Mouse (Mus musculus) forebrain, embryonic 14.5 days (tissue): Measurements from ENCODE around the gene Orc2. TPM values are rescaled to one million over a fixed set of nuclear protein-coding genes. Genes with fewer than 3 reads are reported as not detected.

Source experiments
- ATAC-seq: fragments of 200-750 bp; cut with Nextera tagmentation; 2 replicates; pipeline ENCODE4 v1.8.0; 2017; ENCODE audit warnings: mild to moderate bottlenecking, moderate library complexity
- DNase-seq: peaks from one replicate; pipeline ENCODE4 v3.0.0-alpha.2; 2015; ENCODE audit warnings: low spot score
- H3K27ac ChIP-seq: fragments of 300-500 bp; sonication (generic); 2 replicates; pipeline ENCODE4 v1.5.1; 2014; ENCODE audit warnings: low read depth, mild to moderate bottlenecking, control low read depth, low read length, moderate library complexity
- H3K27me3 ChIP-seq: fragments of 300-500 bp; sonication (generic); replicated peaks from 2 replicates; pipeline ENCODE4 v1.6.1; 2014; ENCODE audit warnings: low read length, control low read depth, mixed read lengths; ENCODE audit not compliant: control insufficient read depth, insufficient read depth
- H3K36me3 ChIP-seq: fragments of 300-500 bp; sonication (generic); 2 replicates; pipeline ENCODE4 v1.6.1; 2014; ENCODE audit warnings: low read length, control low read depth; ENCODE audit not compliant: control insufficient read depth, insufficient read depth
- H3K4me1 ChIP-seq: fragments of 300-500 bp; sonication (generic); 2 replicates; pipeline ENCODE4 v1.6.1; 2014; ENCODE audit warnings: antibody characterized with exemption, low read length, control low read depth; ENCODE audit not compliant: control insufficient read depth, insufficient read depth
- H3K4me2 ChIP-seq: fragments of 300-500 bp; sonication (generic); 2 replicates; pipeline ENCODE4 v1.6.1; 2014; ENCODE audit warnings: mild to moderate bottlenecking, control low read depth, low read length
- H3K4me3 ChIP-seq: fragments of 300-500 bp; sonication (generic); 2 replicates; pipeline ENCODE4 v1.5.1; 2014; ENCODE audit warnings: low read depth, low read length, control low read depth
- H3K9ac ChIP-seq: fragments of 300-500 bp; sonication (generic); 2 replicates; pipeline ENCODE4 v1.6.1; 2014; ENCODE audit warnings: mild to moderate bottlenecking, low read length, control low read depth, moderate library complexity
- H3K9me3 ChIP-seq: fragments of 300-500 bp; sonication (generic); replicated peaks from 2 replicates; pipeline ENCODE4 v1.6.1; 2016; ENCODE audit warnings: low read length, control low read depth, mixed read lengths; ENCODE audit not compliant: control insufficient read depth
- WGBS: fragments of 180-500 bp; shearing (Covaris S2); extraction: QIAGEN DNeasy Blood & Tissue Kit; methylation state at CpG from one replicate; pipeline ENCODE4 v1.1.7; 2014; 5-methylcytosine and 5-hydroxymethylcytosine counted together
- polyA plus RNA-seq: library from polyadenylated mRNA; unstranded; fragments of >200 nt; fragmentation: Nextera tagmentation; extraction: Ambion mirVana; gene quantifications from 2 replicates; pipeline ENCODE4 v1.2.1, GENCODE M21; 2014

Gene Orc2
- polyA plus RNA-seq, 1 experiment from 2014 or later, result 28.4 TPM

DNA sequence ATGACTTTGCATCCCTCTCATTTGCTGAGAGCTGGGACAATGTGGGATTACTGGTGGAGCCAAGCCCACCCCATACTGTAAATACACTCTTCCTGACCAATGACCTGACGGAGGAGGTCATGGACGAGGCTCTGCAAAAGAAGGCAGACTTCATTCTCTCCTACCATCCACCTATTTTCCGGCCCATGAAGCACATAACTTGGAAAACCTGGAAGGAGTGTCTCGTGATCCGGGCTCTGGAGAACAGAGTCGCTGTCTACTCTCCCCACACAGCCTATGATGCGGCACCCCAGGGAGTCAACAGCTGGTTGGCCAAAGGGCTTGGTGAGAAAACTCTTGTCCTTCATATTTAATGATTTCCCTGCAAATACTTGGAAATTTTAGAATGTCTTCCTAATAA is 57.1 kb downstream of the Orc2 start:
- no peak overlapping the region for H3K4me3 ChIP-seq
- no peaks in the 10 kb centered on the region for H3K9me3 ChIP-seq
- H3K4me2 ChIP-seq, result no peak overlapping the region
- DNase-seq, result no peak
- ATAC-seq, result no peak
- WGBS, result 96% methylated on average over 7 of the region's 7 CpGs
- H3K9ac ChIP-seq, result no peak overlapping the region
- peaks cover 13% of the 10 kb centered on the region for H3K4me1 ChIP-seq
- peaks cover 34% of the 10 kb centered on the region for H3K36me3 ChIP-seq
- no peak overlapping the region for H3K27ac ChIP-seq
- no peaks in the 10 kb centered on the region for H3K27me3 ChIP-seq

DNA sequence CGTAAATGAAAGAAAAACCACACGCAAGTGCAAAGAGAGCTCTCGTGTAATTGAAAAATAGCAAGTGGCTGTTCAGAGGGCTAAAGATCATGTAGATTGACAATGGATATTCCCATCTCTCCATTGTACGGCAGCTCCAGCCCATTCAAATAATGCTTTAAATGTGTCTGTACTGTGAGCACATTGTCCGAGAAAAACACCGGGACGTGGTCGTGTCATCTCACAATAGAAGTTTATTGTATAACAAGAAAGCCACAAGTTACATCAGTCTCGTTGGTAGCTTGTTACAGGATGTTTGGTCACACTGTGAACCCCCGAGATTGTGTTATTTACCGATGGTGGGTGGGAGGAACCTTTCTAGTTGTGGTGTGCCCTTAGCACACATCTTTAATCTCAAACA is 59.0 kb downstream of the Orc2 start:
- Histone ChIP-seq H3K9ac (peak overlapping the region; percentile 79), H3K4me1 (peaks cover 13% of the 10 kb centered on the region), H3K36me3 (peaks cover 32% of the 10 kb centered on the region), H3K27me3 (no peaks in the 10 kb centered on the region), H3K4me2 (peak overlapping the region; percentile 80), H3K4me3 (peak overlapping the region; percentile 60), H3K27ac (peak overlapping the region; percentile 88), H3K9me3 (no peaks in the 10 kb centered on the region)
- ATAC-seq (peak; percentile 10), DNase-seq (peak; percentile 12)
- 5% methylated on average over 11 of the region's 11 CpGs for WGBS

DNA sequence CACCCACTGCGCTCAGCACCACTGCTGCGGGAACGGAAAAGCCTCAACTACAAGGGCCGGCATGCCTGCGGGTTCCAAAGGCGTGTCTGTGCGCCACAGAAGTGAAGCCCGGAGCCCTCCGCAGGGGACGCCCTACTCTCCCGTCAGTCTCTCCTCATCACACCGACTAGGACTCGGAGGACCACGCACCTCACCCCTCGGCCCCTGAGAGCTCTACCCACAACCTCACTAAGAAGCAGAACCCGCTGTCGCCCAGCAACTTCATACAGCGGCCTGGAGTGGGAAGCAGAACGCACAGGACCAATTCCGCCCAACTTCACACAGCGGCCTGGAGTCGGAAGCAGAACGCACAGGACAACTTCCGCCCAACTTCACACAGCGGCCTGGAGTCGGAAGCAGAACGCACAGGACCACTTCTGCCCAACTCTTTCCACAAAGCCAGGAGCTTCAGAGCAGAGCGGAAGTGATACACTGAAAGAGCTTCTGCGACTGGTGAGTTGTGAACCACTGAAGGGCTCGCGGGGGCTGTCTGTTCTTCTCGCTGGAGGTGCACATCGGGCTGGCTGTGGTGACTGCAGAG is 59.7 kb downstream of the Orc2 start, which contains the start of the genes Nif3l1 and Ppil3:
Gene Nif3l1 (plus strand): TSS at position 9 of the 580 bp plus-strand sequence.
Gene Ppil3 (minus strand): TSS at position 344 of the 580 bp plus-strand sequence.
- WGBS, result under 1% methylated on average over 33 of the region's 33 CpGs
- ATAC-seq, result peak; percentile 97
- H3K27me3 ChIP-seq, result no peaks in the 10 kb centered on the region

DNA sequence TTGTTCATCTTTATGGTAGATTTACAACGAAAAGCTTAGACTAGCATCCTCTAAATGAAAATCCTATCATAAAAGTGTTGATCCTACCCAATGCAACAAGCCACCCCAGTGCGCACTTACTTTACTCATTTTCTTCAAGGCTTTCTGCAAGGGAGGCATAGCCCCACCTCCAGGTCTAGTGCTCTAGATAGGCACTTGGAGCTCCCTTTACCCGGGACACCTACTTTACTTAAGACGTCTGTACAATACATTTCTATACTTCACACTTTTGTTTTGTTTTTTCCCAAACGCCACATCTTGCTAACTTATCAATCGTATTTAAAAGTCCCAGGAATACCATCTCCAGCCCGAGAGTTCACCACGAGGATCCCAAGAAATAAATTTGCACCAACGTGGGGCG is 60.2 kb downstream of the Orc2 start:
- no peak for ATAC-seq
- peak overlapping the region; percentile 79 for H3K9ac ChIP-seq

More for the DNA sequence above, 59.7 kb downstream of the Orc2 start, which contains the start of the genes Nif3l1 and Ppil3:
- peak within 1 kb of the TSS; percentile 60 for H3K4me3 ChIP-seq
- peak within 1 kb of the TSS; percentile 79 for H3K9ac ChIP-seq
- peaks cover 13% of the 10 kb centered on the region for H3K4me1 ChIP-seq
- H3K4me2 ChIP-seq, result peak within 1 kb of the TSS; percentile 80
- DNase-seq, result peak; percentile 95
- peak within 1 kb of the TSS; percentile 88 for H3K27ac ChIP-seq
- no peaks in the 10 kb centered on the region for H3K9me3 ChIP-seq
- H3K36me3 ChIP-seq, result peaks cover 29% of the 10 kb centered on the region

DNA sequence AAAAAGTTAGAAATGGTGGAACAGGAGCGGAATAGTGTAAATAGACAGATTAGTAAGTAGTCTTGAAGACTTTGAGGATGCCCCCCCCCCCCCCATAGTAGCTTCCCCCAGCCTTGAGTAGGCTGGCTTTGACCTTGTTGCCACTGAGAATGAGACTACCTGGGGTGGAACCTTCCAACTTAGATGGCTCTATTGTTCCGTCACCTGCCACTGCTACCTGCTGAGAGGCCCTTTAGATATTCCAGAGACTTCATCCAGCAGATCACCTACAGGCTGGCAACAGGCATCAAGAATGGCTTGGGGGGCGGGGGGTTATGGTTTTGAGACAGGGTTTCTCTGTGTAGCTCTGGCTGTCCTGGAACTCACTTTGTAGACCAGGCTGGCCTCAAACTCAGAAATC is 80.4 kb downstream of the Orc2 start:
- no peak overlapping the region for H3K27ac ChIP-seq
- no peak overlapping the region for H3K4me3 ChIP-seq
- H3K36me3 ChIP-seq, result peaks cover 17% of the 10 kb centered on the region
- 78% methylated on average over 3 of the region's 3 CpGs for WGBS
- ATAC-seq (no peak), DNase-seq (no peak)
- no peak overlapping the region; the same call in 1 of the 2 replicates for H3K4me2 ChIP-seq
- peaks cover 12% of the 10 kb centered on the region for H3K4me1 ChIP-seq
- H3K9me3 ChIP-seq, result no peaks in the 10 kb centered on the region
- no peaks in the 10 kb centered on the region for H3K27me3 ChIP-seq
- no peak overlapping the region for H3K9ac ChIP-seq

More for the DNA sequence above, 60.2 kb downstream of the Orc2 start:
- H3K9me3 ChIP-seq, result no peaks in the 10 kb centered on the region
- no peak for DNase-seq
- H3K4me3 ChIP-seq, result peak overlapping the region; percentile 60
- H3K4me2 ChIP-seq, result peak overlapping the region; percentile 80
- H3K4me1 ChIP-seq, result peaks cover 13% of the 10 kb centered on the region
- H3K27me3 ChIP-seq, result no peaks in the 10 kb centered on the region
- 10% methylated on average over 10 of the region's 10 CpGs for WGBS
- peak overlapping the region; percentile 88 for H3K27ac ChIP-seq
- peaks cover 33% of the 10 kb centered on the region for H3K36me3 ChIP-seq

DNA sequence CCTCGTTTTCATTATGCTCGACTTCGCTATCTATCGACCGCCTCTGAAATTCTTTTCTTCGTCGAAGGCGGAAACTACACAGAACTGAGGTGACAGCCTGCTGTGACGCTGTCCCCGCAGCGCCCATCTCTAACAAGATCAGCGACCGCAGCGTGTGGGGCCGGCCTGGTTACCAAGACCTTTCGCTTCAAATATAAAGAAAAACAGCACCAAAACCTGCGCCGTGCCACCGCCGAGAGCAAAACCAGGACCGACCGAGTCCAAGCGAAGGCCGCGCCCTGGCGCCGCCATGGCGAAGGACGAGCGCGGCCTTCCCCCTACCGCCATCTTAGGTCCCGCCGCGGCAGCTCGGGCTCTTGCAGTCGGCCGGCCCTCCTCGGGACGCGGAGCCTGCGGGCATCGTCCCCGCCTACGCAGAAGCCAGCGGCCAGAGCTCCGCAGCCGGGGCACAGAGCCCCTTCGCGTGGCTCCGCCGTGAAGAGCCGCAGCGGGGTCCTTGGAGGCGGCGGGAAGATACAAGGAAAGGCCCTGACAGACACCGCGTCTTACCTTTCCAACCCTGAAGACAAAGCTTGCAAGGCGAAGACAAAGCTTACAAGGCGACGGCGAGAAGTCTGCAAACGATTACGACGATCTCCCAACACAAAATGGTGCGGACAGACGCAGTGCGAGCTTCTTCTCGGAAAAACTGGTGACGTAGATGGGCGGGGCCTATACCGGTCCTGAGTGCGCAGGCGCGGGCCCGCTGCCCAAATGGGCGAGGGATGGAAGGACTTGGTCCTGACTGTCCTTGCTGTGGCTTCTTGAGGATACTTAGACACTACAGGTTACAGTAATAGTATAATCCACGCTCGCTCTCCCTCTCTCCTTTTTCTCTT is 81.3 kb downstream of the Orc2 start, which contains the start of gene Clk1:
Gene Clk1 (minus strand): TSS at position 696 of the 878 bp plus-strand sequence.
- ATAC-seq, result peak; percentile 94
- Histone ChIP-seq H3K4me3 (peak within 1 kb of the TSS; percentile 100), H3K27me3 (no peaks in the 10 kb centered on the region), H3K9ac (peak within 1 kb of the TSS; percentile 99), H3K4me1 (peaks cover 12% of the 10 kb centered on the region), H3K27ac (peak within 1 kb of the TSS; percentile 98), H3K36me3 (peaks cover 26% of the 10 kb centered on the region), H3K4me2 (peak within 1 kb of the TSS; percentile 72), H3K9me3 (no peaks in the 10 kb centered on the region)
- under 1% methylated on average over 79 of the region's 79 CpGs for WGBS
- DNase-seq, result peak; percentile 96

DNA sequence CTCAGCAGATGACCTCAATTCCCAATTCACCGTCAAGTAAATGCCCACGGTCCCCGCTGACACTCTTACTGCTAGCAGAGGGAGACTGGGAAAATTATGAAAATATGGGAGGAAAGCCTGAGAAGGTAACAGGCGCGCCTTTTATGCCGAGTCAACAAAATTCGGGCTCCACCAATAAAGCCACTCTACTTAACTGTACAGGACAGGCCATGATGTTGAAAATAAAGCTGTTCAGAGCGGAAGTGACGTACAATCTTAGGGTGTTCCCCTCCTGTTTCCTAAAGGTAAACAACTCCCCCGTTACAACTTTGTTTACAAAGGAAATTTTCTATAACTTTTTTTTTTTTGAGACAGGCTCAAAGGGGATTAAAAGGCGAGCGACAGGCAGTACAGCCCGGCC is 82.0 kb downstream of the Orc2 start:
- H3K27ac ChIP-seq, result peak overlapping the region; percentile 98; the same call in 1 of the 2 replicates
- ATAC-seq (peak; percentile 55; the same call in 1 of the 2 replicates), DNase-seq (peak; percentile 87)
- H3K4me1 ChIP-seq, result peaks cover 12% of the 10 kb centered on the region
- peak overlapping the region; percentile 100 for H3K4me3 ChIP-seq
- H3K4me2 ChIP-seq, result peak overlapping the region; percentile 72
- H3K27me3 ChIP-seq, result no peaks in the 10 kb centered on the region
- peaks cover 33% of the 10 kb centered on the region for H3K36me3 ChIP-seq
- H3K9ac ChIP-seq, result peak overlapping the region; percentile 99
- H3K9me3 ChIP-seq, result no peaks in the 10 kb centered on the region
- WGBS, result 11% methylated on average over 13 of the region's 13 CpGs

DNA sequence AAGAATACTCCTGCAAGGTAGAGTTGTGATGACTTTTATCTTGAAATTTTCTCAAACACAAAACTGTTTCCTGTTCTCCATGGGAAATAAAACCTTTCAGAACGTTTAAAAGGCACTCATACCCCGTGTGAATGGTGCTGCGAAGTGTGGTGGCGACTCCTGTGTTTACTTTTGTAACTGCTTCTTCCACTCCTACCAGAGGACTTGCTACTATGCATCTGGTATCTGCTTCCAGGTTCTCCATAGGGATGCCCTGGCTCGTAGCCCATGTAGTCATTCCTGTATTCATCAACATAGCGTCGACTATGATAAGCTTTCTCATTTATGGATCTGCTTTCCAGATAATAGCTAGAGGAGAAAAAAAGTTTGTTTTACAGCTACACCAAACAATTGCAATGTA is 83.9 kb downstream of the Orc2 start:
- no peak for DNase-seq
- Histone ChIP-seq H3K4me1 (peaks cover 12% of the 10 kb centered on the region), H3K4me2 (no peak overlapping the region), H3K36me3 (peaks cover 51% of the 10 kb centered on the region), H3K9me3 (no peaks in the 10 kb centered on the region), H3K27me3 (no peaks in the 10 kb centered on the region), H3K9ac (no peak overlapping the region), H3K4me3 (no peak overlapping the region), H3K27ac (no peak overlapping the region)
- ATAC-seq, result no peak
- 72% methylated on average over 7 of the region's 7 CpGs for WGBS
